Mouse (Mus musculus): ENCODE data around the gene Cntn4. TPM values are rescaled to one million over a fixed set of nuclear protein-coding genes. Genes with fewer than 3 reads are reported as not detected.

Cntn4 gene
- total RNA-seq, 2 experiments from 2014 or later: not detected

DNA sequence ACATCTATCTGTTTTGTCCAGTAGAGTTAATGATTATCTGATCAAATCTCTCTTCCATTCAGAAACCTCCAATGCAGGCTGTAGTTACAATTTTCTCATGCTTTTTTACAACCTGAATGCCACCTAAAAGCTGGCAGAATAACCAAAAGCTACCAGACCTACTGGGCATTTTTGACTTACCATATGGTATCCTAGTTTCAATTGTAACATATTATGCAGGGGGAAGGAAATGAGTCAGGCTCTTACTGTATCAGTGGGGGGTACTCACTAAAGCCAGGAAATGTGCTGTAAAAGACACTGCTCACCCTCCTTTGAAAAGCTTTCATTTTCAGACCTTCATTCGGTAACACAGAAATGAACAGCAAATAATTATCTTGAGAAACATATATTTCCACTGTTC is 763.3 kb downstream of the Cntn4 start:
- intact Hi-C loops (cut with DNase I): no loop called here
- no peak for DNase-seq (ENCODE audit: low spot score)

GRCm38 (mm10) chr6:106441246-106441645 is 763.8 kb downstream of the Cntn4 start:
- DNase-seq (ENCODE audit: low spot score): no peak
- intact Hi-C loops (cut with DNase I): no loop called here

GRCm38 (mm10) chr6:106454131-106454838 is 776.8 kb downstream of the Cntn4 start:
- intact Hi-C loops (cut with DNase I): no loop called here
- no peak for DNase-seq (ENCODE audit: low spot score)

DNA sequence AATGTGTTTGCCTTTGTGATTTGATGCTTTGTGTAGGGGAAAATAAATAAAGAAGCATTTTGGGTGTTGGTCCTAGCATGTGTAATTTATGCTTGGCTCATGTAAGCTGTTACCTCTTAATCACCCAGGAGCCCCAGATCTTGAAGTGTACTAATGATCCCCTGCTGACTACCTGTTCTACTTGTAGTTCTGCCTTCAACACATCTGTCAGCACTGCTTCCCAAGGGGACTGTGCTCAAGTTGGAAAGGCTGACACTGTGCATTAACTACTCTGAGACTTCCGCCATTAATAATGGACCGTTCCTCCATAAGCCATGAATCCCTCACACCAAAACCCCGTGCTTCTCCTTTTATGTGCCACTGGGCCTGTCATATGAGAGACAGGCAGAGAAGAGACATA is 778.2 kb downstream of the Cntn4 start:
- intact Hi-C loops (cut with DNase I): no loop called here
- no peak for DNase-seq (ENCODE audit: low spot score)

GRCm38 (mm10) chr6:106458166-106458565 is 780.7 kb downstream of the Cntn4 start:
- no peak for DNase-seq (ENCODE audit: low spot score)
- intact Hi-C loops (cut with DNase I): no loop called here

- no peak for DNase-seq (ENCODE audit: low spot score)
- intact Hi-C loops (cut with DNase I): no loop called here
Measured at GRCm38 (mm10) chr6:106462403-106462802, 784.9 kb downstream of the Cntn4 start.

GRCm38 (mm10) chr6:106463857-106464256 is 786.4 kb downstream of the Cntn4 start:
- intact Hi-C loops (cut with DNase I): no loop called here
- no peak for DNase-seq (ENCODE audit: low spot score)

DNA sequence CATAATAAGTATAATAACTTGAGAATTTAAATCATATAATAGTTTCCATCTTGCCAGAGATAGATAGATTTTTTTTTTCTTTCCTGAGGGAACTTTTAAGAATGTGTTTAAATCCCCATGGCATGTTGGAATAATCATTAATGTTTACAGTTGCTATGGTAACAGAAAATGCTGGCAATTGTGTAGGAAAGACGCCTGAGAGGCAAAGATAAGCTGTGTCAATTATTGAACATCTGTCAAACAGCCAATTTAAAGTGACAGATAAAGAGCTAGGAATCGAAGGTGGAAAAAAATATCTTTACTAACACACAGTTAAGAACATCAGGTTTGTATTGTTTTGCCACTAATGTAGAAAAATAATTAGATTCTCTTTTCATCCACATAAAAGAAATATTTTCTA is 788.3 kb downstream of the Cntn4 start:
- DNase-seq (ENCODE audit: low spot score): no peak
- intact Hi-C loops (cut with DNase I): no loop called here

DNA sequence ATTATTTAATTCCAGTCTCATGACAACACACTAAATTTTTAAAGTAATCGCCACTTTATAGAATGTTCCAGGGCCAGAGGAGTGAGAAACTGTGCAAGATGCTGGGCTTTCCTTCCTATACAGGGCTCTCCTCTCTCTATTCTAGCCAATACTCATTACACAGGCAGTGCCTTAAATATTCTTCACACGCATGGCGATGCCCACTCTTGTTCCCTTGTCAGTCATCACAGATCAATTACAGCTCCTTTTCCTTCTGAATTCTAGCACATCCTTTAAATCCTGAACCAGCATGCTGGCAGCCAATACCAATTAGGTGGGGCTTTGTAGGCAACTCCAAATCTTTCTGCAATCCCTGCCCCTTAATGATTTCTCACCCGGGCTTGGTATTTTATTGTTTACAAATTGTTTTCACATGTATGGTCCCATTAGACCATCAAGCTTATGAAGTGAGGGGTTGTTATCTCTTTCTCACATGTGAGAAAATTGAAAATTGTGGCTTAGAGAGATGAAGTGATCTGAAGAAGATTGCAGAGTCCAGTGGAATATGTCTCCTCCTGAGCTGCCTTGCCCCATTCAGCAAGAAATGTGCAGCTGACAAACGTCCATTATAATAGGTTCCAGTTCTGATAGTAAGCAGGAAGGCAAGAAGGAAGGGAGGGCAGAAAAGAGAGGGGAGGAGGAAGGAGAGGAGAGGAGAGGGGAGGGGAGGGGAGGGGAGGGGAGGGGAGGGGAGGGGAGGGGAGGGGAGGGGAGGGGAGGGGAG is 789.0 kb downstream of the Cntn4 start:
- intact Hi-C loops (cut with DNase I): no loop called here
- DNase-seq (ENCODE audit: low spot score): no peak

DNA sequence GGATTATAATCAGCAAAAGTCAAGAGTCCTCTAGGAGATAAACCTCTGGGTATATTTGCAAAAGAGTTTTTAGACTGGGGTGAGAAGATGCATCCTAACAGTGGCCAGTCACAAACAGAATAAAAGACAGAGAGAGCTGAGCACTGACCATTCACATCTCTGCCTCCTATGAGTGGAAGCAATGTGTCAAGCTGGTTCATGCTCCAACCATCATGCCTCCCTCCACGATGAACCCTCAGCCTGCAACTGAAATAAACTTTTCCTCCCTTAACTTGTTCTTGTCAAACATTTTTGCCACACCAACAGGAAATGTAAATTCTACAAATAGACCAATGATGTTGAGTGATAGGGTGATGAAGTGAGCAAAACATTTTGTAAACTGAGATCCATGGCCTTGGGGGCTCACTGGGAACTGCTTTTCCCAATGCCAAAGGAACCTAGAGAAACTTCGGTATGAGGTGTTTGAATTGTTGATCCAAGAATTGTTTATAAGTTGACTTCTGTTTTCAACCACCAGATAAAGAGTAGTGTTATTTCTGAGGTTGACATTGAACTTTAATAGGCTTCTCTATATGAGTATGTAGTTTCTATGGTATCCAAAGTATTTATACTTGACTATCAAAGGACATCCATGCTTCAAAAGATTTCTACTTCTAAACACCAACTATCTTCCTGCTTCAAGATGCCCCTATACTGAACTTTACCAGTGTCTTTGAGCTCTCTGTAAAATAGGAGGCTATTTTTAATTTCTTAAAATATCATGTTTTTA is 794.6 kb downstream of the Cntn4 start:
- no peak for DNase-seq (ENCODE audit: low spot score)
- intact Hi-C loops (cut with DNase I): no loop called here

DNA sequence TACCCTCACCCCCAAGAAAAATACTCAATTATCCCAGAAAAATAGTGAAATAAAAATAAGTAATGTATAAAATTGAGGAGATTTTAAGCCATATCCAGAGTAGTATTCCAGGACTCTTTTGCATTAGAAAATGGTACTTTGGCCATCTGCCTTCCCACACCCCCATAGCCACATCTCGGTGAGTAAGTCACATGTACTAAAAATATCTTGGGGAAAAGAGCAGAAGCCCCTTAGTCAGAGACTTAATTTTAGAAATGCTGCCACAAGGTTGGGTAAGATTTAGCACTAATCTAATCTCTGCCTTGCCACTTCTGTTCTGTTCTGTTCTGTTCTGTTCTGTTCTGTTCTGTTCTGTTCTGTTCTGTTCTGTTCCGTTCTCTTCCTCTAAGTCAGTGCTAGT is 796.4 kb downstream of the Cntn4 start:
- DNase-seq (ENCODE audit: low spot score): no peak
- intact Hi-C loops (cut with DNase I): no loop called here

- intact Hi-C loops (cut with DNase I): no loop called here
- no peak for DNase-seq (ENCODE audit: low spot score)
Measured at GRCm38 (mm10) chr6:106481533-106481932, 804.1 kb downstream of the Cntn4 start.

DNA sequence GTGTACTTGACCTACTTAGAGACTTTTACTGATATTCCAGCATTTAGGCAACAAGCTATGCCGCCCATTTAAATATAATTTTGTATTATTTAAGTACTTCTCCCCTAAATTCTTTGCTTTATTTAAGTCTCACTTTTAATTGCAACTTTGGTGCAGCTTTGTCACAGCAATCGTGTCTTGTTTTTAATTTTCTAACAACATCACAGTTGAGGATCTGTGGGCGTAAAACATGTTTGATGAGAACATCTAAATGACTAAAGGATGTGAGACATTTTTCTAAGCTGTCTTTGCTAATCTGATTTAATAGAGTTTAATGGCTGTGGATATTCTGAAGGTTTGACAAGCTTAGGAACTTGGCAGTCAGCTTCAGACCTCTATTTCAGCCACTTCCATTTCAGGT is 818.8 kb downstream of the Cntn4 start:
- intact Hi-C loops (cut with DNase I): no loop called here
- no peak for DNase-seq (ENCODE audit: low spot score)

DNA sequence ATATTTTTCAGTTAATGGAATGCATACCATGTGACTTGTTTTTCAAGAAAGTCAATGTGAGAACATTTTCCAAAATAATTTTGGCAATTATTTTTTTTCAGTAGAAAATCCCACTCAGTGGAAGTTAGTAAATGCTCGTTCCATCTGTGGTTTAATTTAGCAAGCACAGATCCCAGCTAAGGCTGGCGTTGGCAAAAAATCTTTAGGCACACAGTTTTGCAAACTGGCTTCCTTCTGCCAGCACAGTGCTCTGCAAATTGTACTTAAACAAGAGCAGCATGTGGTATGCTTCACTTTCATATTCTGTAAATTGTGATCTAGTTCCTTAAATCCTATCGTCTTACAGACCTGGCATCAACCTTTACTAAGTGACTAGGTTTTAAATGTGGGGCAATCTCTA is 821.7 kb downstream of the Cntn4 start:
- no peak for DNase-seq (ENCODE audit: low spot score)
- intact Hi-C loops (cut with DNase I): no loop called here

DNA sequence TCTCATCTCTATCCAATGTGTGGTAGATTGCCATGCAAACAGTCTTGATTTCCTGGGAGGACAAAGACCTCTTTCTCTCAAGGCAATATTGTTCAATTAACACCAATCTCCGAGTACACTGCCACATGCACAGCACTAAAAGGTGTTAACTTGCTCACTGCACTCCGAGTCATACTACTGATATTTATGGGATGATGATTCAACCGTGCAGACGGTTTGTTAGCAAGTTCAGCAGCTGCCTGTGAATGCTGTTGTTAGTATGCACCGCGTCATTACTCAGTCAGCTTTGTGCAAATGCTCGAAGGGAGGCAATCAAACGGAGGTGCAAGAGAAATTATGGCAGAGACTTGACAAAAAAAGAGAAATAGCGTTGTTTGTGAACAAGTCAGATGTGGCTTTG is 826.5 kb downstream of the Cntn4 start:
- no peak for DNase-seq (ENCODE audit: low spot score)
- intact Hi-C loops (cut with DNase I): no loop called here

- intact Hi-C loops (cut with DNase I): no loop called here
- no peak for DNase-seq (ENCODE audit: low spot score)
Measured at GRCm38 (mm10) chr6:106520367-106520766, 842.9 kb downstream of the Cntn4 start.

DNA sequence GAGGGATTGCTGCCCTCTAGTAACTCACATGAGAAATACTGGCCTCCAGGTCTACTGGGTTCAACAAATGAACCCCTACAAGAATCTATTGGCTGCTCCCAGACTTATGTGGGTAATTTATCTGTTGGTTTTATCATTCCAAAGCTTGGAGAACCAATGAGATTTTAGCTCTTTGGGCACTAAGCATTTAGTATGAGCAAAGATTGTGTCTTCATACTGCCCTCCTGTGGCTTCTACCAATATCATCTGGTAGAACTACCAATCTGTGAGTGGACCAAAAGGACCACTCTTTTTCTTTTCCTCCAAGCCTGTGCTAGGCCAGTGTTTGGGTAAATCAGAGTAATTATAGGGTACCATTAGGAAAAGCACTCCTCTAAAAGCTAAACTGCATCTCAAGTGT is 866.0 kb downstream of the Cntn4 start:
- no peak for DNase-seq (ENCODE audit: low spot score)
- intact Hi-C loops (cut with DNase I): no loop called here

DNA sequence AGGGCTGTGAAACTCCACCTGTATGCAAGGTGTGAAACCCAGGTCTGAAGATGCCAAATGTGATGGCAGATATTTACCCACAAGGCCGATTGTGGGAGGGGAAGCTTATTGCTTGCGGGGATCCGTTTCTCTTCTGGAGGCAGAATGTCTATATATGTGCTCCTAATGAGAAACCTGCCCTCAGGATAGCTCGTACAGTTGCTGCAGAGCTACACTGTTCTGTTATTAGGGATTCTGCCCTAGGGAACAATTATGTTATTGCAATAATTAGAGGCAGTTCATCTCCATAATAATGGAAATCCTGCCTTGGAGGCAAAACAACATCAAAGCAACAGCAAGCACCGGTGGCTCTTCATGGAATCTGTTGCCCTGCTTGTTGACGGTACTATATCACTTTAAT is 884.2 kb downstream of the Cntn4 start:
- intact Hi-C loops (cut with DNase I): no loop called here
- no peak for DNase-seq (ENCODE audit: low spot score)

DNA sequence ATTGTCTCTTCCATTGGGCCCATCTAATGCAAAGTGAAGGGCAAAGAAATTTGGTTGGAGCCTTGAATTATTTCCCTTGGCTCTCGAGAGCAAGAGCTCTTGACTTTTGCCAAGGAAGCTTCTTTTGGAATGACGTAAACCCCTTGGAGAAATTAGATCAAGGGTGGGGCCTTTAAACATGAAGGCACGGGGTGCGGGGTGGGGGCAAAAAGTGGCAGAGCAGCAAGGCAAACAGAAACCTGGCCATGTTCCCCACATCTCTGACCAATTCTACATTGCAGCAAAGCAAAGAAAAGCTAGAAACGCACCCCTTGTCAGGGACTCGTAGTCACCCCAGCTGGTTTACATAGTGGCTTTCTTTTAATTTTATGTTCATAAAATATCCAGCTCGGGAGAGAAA is 887.9 kb downstream of the Cntn4 start:
- peak; percentile 1 for DNase-seq (ENCODE audit: low spot score)
- intact Hi-C loops (cut with DNase I): no loop called here

DNA sequence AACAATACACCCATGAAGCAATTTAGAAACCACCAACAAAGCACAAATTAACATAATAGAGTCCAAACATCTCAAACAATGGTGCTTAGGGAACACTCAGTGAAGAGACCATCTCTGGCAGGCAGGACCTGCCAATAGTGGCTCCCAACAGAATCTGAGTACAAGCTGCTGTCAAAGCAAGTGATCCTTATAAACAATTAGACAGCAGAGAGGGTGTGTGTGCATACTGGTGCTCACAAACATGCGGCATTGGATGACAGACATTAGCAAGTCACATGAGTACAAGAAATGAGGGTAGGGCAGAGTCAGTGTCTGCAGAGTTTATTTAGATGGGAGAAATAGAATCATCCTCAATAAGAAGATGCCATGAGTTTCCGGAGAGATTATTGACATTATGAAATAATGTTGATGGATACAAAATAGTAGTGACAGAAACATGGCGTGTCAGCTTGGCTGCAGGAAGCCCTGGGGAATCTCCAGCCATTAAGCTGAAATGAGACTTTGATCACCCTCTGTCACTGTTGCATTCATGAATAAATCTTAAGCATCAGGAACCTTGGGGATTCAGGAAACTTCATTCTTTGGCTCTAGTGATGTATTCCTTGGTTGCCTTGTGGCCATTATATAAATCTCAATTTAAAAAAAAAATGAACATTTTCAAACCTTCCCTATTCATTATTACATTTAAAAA is 888.5 kb downstream of the Cntn4 start:
- DNase-seq (ENCODE audit: low spot score): no peak
- intact Hi-C loops (cut with DNase I): no loop called here

Data from heart, postnatal 25 days (tissue).